Comparison of ENCODE assay signal across 10 mouse cellular contexts in genomic region chr1:72014580-72014979, GRCm38 (mm10).
A peak's percentile ranks its signal among the peaks of the same experiment; 100 is the strongest.
DNase-seq lines count a peak whose midpoint lies in the region; ATAC-seq lines count a peak whose summit lies in the region.
"Had no signal": no experiment of that assay in that cellular context is flagged by ENCODE, and none has a peak within 500 bp of the region (broad histone marks: within the 10 kb centered on the region; RNA-seq: fewer than 3 reads in every experiment).

No protein-coding gene starts in this region.

- intact Hi-C loops in heart, postnatal 10 days (cut with DNase I): loop anchor here (5.0 kb wide), 1 partner anchor 108 kb away; no protein-coding TSS in a partner anchor

- no peak for ATAC-seq in erythroblast, adult 5-6 weeks (replicated peaks; ENCODE audit: low FRiP score, poor library complexity, severe bottlenecking)
- ATAC-seq: activated CD4-positive, CD25-positive, alpha-beta regulatory T cell, adult 4 months had no signal

- DNase-seq in 3T3-L1 (ENCODE audit: low read depth, low spot score): peak; percentile 55
- peak; percentile 11 for DNase-seq in fat pad, adult 2 months (ENCODE audit: extremely low read depth, low read depth, low spot score)
- DNase-seq in heart, postnatal 10 days: peak; percentile 60 to 68
- DNase-seq in kidney, postnatal 10 days: peak; percentile 62
- no peak for DNase-seq in layer of hippocampus, postnatal 10 days (ENCODE audit: low spot score in 2 of 2)
- DNase-seq in thymus, postnatal 25 days: no peak
- DNase-seq in gastrocnemius, postnatal 4 days (ENCODE audit: low spot score in 2 of 2): no peak
- DNase-seq: cerebellum, adult 9-10 months had no signal

Comparison
In these comparisons a context has a peak if more than half of its experiments do, and no peak if none do; other contexts are left out.
1. DNase-seq: peak in 3T3-L1 (single experiment), fat pad, adult 2 months (single experiment), heart, postnatal 10 days (2 of 2) and kidney, postnatal 10 days (single experiment); none in layer of hippocampus, postnatal 10 days (0 of 2), thymus, postnatal 25 days (single experiment) and gastrocnemius, postnatal 4 days (0 of 2).